ENCODE assay signal across 16 mouse cellular contexts in the genomic region with DNA sequence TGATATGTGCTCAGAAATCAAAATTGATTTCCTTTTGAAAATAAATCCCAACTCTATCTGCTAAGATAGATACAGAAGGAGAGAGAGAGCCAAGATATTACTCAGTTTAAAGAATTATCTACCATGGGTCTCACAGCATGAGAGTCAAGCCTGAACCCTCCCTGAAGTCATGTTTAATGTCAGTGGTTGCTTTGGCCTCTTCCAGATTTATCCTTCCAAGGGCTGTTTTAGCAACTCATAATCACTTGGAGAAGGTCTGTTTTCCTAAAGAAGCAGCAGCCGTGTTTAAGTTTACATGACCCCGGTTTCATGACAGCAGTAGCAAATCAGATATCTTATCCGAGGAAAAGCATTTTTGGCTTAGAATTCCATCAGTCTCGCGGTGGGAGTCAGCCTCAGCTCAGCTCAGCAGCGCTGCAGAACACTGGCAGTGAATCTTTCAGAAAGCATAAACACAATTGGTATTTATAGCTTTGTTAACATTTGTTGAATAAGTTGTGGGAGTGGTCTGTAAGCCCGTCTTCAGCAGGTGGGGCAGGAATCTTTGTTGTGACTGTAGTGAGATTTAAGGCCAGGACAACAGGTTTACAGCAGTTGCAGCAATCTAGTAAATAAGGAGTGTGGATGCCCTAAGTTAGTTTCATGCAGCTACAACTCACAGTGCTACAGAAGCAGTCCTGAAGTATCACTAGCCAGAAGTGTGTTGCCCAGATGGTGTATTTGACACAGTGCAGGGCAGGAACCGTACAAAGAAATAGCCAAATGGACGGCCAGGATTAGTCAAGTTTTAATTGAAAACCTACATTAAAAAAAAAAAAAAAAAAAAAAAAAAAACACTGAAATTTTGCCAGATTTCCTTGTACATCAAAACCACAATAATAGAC.
DNase-seq lines count a peak whose midpoint lies in the region; ATAC-seq and TF ChIP-seq lines count a peak whose summit lies in the region.
"Had no signal": no experiment of that assay in that cellular context is flagged by ENCODE, and none has a peak within 500 bp of the region (broad histone marks: within the 10 kb centered on the region; RNA-seq: fewer than 3 reads in every experiment).

No protein-coding gene starts in this region.

- TF ChIP-seq EP300 in stomach, postnatal 0 days (optimal IDR thresholded peaks at IDR 0.05) = no peak

- H3K4me3 ChIP-seq in heart, embryonic 11.5 days (ENCODE audit: low read depth, low read length) = no peak overlapping the region
- H3K4me3 ChIP-seq in midbrain, embryonic 11.5 days (ENCODE audit: low read depth, low read length) = no peak overlapping the region
- no peak overlapping the region for H3K4me3 ChIP-seq in midbrain, embryonic 13.5 days (replicated peaks)
- H3K4me3 ChIP-seq in intestine, postnatal 0 days (ENCODE audit: low read depth, low read length) = no peak overlapping the region
- no peak overlapping the region for H3K4me3 ChIP-seq in stomach, postnatal 0 days (ENCODE audit: low read depth, low read length)
- H3K4me3 ChIP-seq: layer of hippocampus, adult 2 months; limb, embryonic 13.5 days; neural tube, embryonic 13.5 days had no signal

- H3K9me3 ChIP-seq in heart, embryonic 11.5 days (replicated peaks; ENCODE audit: control insufficient read depth, low read length) = no peaks in the 10 kb centered on the region
- H3K9me3 ChIP-seq in midbrain, embryonic 11.5 days (ENCODE audit: control insufficient read depth, low read length) = no peaks in the 10 kb centered on the region
- H3K9me3 ChIP-seq in midbrain, embryonic 13.5 days = no peaks in the 10 kb centered on the region
- no peaks in the 10 kb centered on the region for H3K9me3 ChIP-seq in intestine, postnatal 0 days (ENCODE audit: control insufficient read depth)
- no peaks in the 10 kb centered on the region for H3K9me3 ChIP-seq in stomach, postnatal 0 days (ENCODE audit: control insufficient read depth, low read length)
- H3K9me3 ChIP-seq: limb, embryonic 13.5 days; neural tube, embryonic 13.5 days had no signal

- H3K4me2 ChIP-seq in heart, embryonic 11.5 days = 0 out of 2 replicates have a peak overlapping the region, but pooled peaks have one; percentile 12
- no peak overlapping the region for H3K4me2 ChIP-seq in midbrain, embryonic 11.5 days
- H3K4me2 ChIP-seq in midbrain, embryonic 13.5 days (replicated peaks) = no peak overlapping the region
- peak overlapping the region; percentile 44 for H3K4me2 ChIP-seq in intestine, postnatal 0 days (replicated peaks; ENCODE audit: low read depth)
- 0 out of 2 replicates have a peak overlapping the region, but pooled peaks have one; percentile 5 for H3K4me2 ChIP-seq in stomach, postnatal 0 days (replicated peaks; ENCODE audit: low read depth)
- H3K4me2 ChIP-seq: limb, embryonic 13.5 days; neural tube, embryonic 13.5 days had no signal

- no peak for ATAC-seq in heart, embryonic 11.5 days (replicated peaks; ENCODE audit: insufficient number of reproducible peaks, low FRiP score, low TSS enrichment)
- no peak for ATAC-seq in midbrain, embryonic 11.5 days (ENCODE audit: low FRiP score)
- ATAC-seq in midbrain, embryonic 13.5 days = no peak
- ATAC-seq in intestine, postnatal 0 days = peak; percentile 38
- ATAC-seq in stomach, postnatal 0 days (ENCODE audit: low FRiP score, low TSS enrichment) = no peak

- no peak for TF ChIP-seq CTCF in intestine, postnatal 0 days (IDR thresholded peaks at IDR 0.05; ENCODE audit: low read depth)
- no peak for TF ChIP-seq CTCF in stomach, postnatal 0 days (IDR thresholded peaks at IDR 0.05; ENCODE audit: low read depth)

- H3K4me1 ChIP-seq in heart, embryonic 11.5 days (ENCODE audit: control insufficient read depth, insufficient read depth, low read length) = peaks cover 13% of the 10 kb centered on the region
- peaks cover 20% of the 10 kb centered on the region for H3K4me1 ChIP-seq in midbrain, embryonic 11.5 days (ENCODE audit: control insufficient read depth, insufficient read depth, low read length)
- peaks cover 12% of the 10 kb centered on the region for H3K4me1 ChIP-seq in midbrain, embryonic 13.5 days (replicated peaks)
- no peaks in the 10 kb centered on the region for H3K4me1 ChIP-seq in intestine, postnatal 0 days (replicated peaks; ENCODE audit: control insufficient read depth, insufficient read depth, low read length)
- H3K4me1 ChIP-seq in stomach, postnatal 0 days (replicated peaks; ENCODE audit: control insufficient read depth, insufficient read depth) = no peaks in the 10 kb centered on the region

- no peaks in the 10 kb centered on the region for H3K36me3 ChIP-seq in heart, embryonic 11.5 days (ENCODE audit: control insufficient read depth, insufficient read depth, low read length)
- no peaks in the 10 kb centered on the region for H3K36me3 ChIP-seq in midbrain, embryonic 11.5 days (ENCODE audit: control insufficient read depth, insufficient read depth, low read length)
- H3K36me3 ChIP-seq in midbrain, embryonic 13.5 days = no peaks in the 10 kb centered on the region
- no peaks in the 10 kb centered on the region for H3K36me3 ChIP-seq in intestine, postnatal 0 days (ENCODE audit: control insufficient read depth, insufficient read depth)
- H3K36me3 ChIP-seq in stomach, postnatal 0 days (ENCODE audit: control insufficient read depth, insufficient read depth, low read length) = no peaks in the 10 kb centered on the region
- H3K36me3 ChIP-seq: limb, embryonic 13.5 days; neural tube, embryonic 13.5 days had no signal

- H3K9ac ChIP-seq in heart, embryonic 11.5 days (ENCODE audit: low read depth, low read length) = no peak overlapping the region
- H3K9ac ChIP-seq in midbrain, embryonic 11.5 days (ENCODE audit: low read length) = no peak overlapping the region
- no peak overlapping the region for H3K9ac ChIP-seq in midbrain, embryonic 13.5 days (replicated peaks)
- peak overlapping the region; percentile 37; the same call in 1 of the 2 replicates for H3K9ac ChIP-seq in intestine, postnatal 0 days (ENCODE audit: low read depth, low read length)
- H3K9ac ChIP-seq in stomach, postnatal 0 days (ENCODE audit: low read length) = no peak overlapping the region
- H3K9ac ChIP-seq: limb, embryonic 13.5 days; neural tube, embryonic 13.5 days had no signal

- no peak for DNase-seq in heart, adult 11 months
- DNase-seq in midbrain, embryonic 11.5 days (ENCODE audit: low spot score, missing footprints) = peak; percentile 90
- no peak for DNase-seq in stomach, postnatal 0 days (ENCODE audit: low spot score)
- no peak for DNase-seq in layer of hippocampus, adult 18-20 months (ENCODE audit: low spot score in 2 of 2)
- no peak for DNase-seq in layer of hippocampus, postnatal 10 days (ENCODE audit: low spot score in 2 of 2)
- DNase-seq: adrenal gland, postnatal 36 days; B cell, adult 2 months; lung, adult 18-20 months; right cerebral cortex, adult 18-20 months; thymus, postnatal 14 days had no signal

- 19% methylated on average over 9 of the region's 9 CpGs for WGBS in heart, embryonic 11.5 days (ENCODE audit: insufficient replicate concordance)
- WGBS in midbrain, embryonic 11.5 days = 29% methylated on average over 9 of the region's 9 CpGs
- 24% methylated on average over 9 of the region's 9 CpGs for WGBS in midbrain, embryonic 13.5 days
- 27% methylated on average over 9 of the region's 9 CpGs for whole genome bisulfite sequencing in intestine, postnatal 0 days
- 21% methylated on average over 9 of the region's 9 CpGs for WGBS in stomach, postnatal 0 days

- H3K27me3 ChIP-seq in heart, embryonic 11.5 days (ENCODE audit: control insufficient read depth, insufficient read depth, low read length) = no peaks in the 10 kb centered on the region
- no peaks in the 10 kb centered on the region for H3K27me3 ChIP-seq in midbrain, embryonic 11.5 days (ENCODE audit: control insufficient read depth, insufficient read depth, low read length)
- no peaks in the 10 kb centered on the region for H3K27me3 ChIP-seq in midbrain, embryonic 13.5 days
- H3K27me3 ChIP-seq in intestine, postnatal 0 days (replicated peaks; ENCODE audit: control insufficient read depth, insufficient read depth, low read length) = no peaks in the 10 kb centered on the region
- no peaks in the 10 kb centered on the region for H3K27me3 ChIP-seq in stomach, postnatal 0 days (ENCODE audit: control insufficient read depth, insufficient read depth, low read length)
- H3K27me3 ChIP-seq: limb, embryonic 13.5 days; neural tube, embryonic 13.5 days had no signal

- H3K27ac ChIP-seq in heart, embryonic 11.5 days (ENCODE audit: low read depth, low read length) = 0 out of 2 replicates have a peak overlapping the region, but pooled peaks have one; percentile 29
- H3K27ac ChIP-seq in midbrain, embryonic 11.5 days (ENCODE audit: low read depth, low read length) = no peak overlapping the region
- no peak overlapping the region; the same call in 1 of the 2 replicates for H3K27ac ChIP-seq in midbrain, embryonic 13.5 days
- H3K27ac ChIP-seq in intestine, postnatal 0 days (ENCODE audit: low read depth, low read length) = peak overlapping the region; percentile 46; the same call in 1 of the 2 replicates
- H3K27ac ChIP-seq in stomach, postnatal 0 days (replicated peaks) = no peak overlapping the region
- H3K27ac ChIP-seq: layer of hippocampus, adult 2 months; limb, embryonic 13.5 days; neural tube, embryonic 13.5 days had no signal

Comparison
In these comparisons a context has a peak if more than half of its experiments do, and no peak if none do; other contexts are left out.
1. H3K27ac ChIP-seq: peak in heart, embryonic 11.5 days (single experiment) and intestine, postnatal 0 days (single experiment); none in midbrain, embryonic 11.5 days (single experiment), midbrain, embryonic 13.5 days (single experiment) and stomach, postnatal 0 days (single experiment).
2. H3K4me2 ChIP-seq: peak in heart, embryonic 11.5 days (single experiment), intestine, postnatal 0 days (single experiment) and stomach, postnatal 0 days (single experiment); none in midbrain, embryonic 11.5 days (single experiment) and midbrain, embryonic 13.5 days (single experiment).